Mouse (Mus musculus): ENCODE measurements around the gene Pnmal2. TPM values are rescaled to one million over a fixed set of nuclear protein-coding genes. Genes with fewer than 3 reads are reported as not detected.

The Pnmal2 gene
- total and polyA plus RNA-seq, 3 experiments = 0.07 TPM; not detected in 2

DNA sequence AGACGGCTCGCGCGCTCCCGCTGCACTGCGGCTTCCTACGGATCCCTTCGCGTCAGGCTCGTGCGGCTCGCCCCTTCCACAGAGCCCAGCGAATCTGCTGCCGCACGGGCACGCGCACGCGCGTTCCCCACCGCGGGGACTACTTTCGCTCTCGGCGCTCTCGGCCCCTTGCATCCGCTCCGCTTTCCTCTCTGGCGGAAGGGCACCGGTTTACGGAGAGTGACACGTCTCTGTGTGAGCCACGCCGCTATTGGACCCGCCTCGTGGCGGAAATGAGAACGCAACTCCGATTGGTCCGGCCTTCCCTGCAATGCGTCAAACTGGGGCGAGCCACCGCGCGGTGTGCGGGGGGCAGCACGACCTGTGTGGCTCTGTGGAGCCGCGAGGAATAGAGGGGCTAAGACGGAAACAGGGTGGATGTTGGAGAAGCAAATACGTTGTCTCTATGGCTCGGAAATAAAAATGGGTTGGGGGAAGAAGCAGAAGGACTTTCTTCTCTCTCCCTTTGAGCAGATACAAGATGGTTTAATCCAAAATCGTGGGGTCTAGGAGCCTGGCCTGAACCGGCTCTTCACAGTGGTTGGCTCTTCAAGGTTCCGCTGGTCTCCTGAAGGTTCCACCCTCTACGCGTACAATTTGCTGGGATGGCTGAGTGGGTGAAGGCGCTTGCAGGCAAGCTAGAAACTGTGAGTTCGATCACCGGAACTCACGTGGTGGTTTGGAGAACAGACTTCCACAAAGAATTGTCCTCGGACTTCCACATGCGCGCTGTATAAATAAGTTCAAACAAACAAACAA, 20.2 kb upstream of the Pnmal2 start, which contains the start of gene Calm3 (continued):
- TF ChIP-seq CHD1 (IDR thresholded peaks at IDR 0.05; ENCODE audit: low read depth, low read length) = peak; percentile 100
- TF ChIP-seq GATA1 (IDR thresholded peaks at IDR 0.05; ENCODE audit: low read depth, low read length) = no peak
- peak; percentile 88 for TF ChIP-seq TBP (IDR thresholded peaks at IDR 0.05; ENCODE audit: low read depth, low read length)
- peak; percentile 83 for TF ChIP-seq HCFC1 (IDR thresholded peaks at IDR 0.05; ENCODE audit: low read depth, low read length)
- peak in 1 of 2 experiments; percentile 91; a peak in 2 of 4 replicates for TF ChIP-seq POLR2A (IDR thresholded peaks at IDR 0.05; ENCODE audit: control insufficient read depth in 1 of 2, insufficient read depth in 1 of 2, low read depth in 1 of 2, low read length in 2 of 2, poor library complexity in 1 of 2)

- Histone ChIP-seq H3K4me1 (ENCODE audit: control insufficient read depth in 1 of 2, insufficient read depth in 2 of 2, low read length in 2 of 2) (peaks cover 0 to 3% of the 10 kb centered on the region in 2 experiments; a peak in 2 of 4 replicates), H3K79me2 (ENCODE audit: control insufficient read depth, insufficient read depth, low read length, poor library complexity) (peaks cover 4% of the 10 kb centered on the region), H3K27ac (ENCODE audit: control insufficient read depth, low read depth, low read length) (no peak overlapping the region), H3K9me3 (replicated peaks; ENCODE audit: insufficient read depth, low read length) (no peaks in the 10 kb centered on the region), H3K36me3 (ENCODE audit: control insufficient read depth in 1 of 2, insufficient read depth in 2 of 2, low read length in 2 of 2) (peaks cover 0 to 2% of the 10 kb centered on the region in 2 experiments; a peak in 1 of 4 replicates), H3K27me3 (ENCODE audit: control insufficient read depth in 1 of 2, insufficient read depth in 2 of 2, low read length in 2 of 2) (no peaks in the 10 kb centered on the region), H3K4me3 (ENCODE audit: control insufficient read depth in 1 of 2, insufficient read depth in 1 of 2, low read depth in 2 of 2, low read length in 2 of 2) (no peak overlapping the region), H3K9ac (ENCODE audit: control insufficient read depth, low read depth, low read length, poor library complexity, severe bottlenecking) (no peak overlapping the region)
- peak; percentile 65 for DNase-seq (ENCODE audit: low read depth, low spot score)
- TF ChIP-seq SMC3 (IDR thresholded peaks at IDR 0.05; ENCODE audit: low read depth, low read length) (peak; percentile 15; the same call in 1 of the 2 replicates), CTCF (IDR thresholded peaks at IDR 0.05 in 2 of 3, conservative IDR thresholded peaks at IDR 0.05 in 1 of 3; ENCODE audit: control insufficient read depth in 1 of 3, insufficient read depth in 1 of 3, low read depth in 2 of 3, low read length in 3 of 3, poor library complexity in 1 of 3, severe bottlenecking in 1 of 3) (peak in 2 of 3 experiments; percentile 28; a peak in 4 of 6 replicates), CHD1 (IDR thresholded peaks at IDR 0.05; ENCODE audit: low read depth, low read length) (no peak)
Measured at GRCm38 (mm10) chr7:16928341-16928740, 16.1 kb upstream of the Pnmal2 start.

DNA sequence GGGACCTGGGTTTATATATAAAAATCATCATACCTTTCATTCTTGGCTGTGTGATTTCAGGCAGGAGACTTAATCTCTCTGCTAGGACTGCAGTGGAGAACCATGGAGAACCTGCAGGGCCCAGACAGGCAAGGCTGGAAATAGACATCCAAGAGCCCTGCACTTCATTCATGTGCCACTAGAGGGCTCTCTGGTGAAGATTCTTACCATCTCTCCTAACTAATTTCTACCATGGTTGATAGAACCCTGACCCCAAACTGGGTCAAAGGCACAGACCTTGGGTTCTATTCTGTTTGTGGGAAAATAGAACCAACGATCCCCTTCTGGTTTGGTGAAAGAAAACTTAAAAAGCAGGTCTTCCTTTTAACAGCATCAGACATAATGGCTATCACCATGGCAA, 13.6 kb upstream of the Pnmal2 start:
- DNase-seq (ENCODE audit: low read depth, low spot score) = peak; percentile 79
- no peaks in the 10 kb centered on the region for H3K9me3 ChIP-seq (replicated peaks; ENCODE audit: insufficient read depth, low read length)

More for the DNA sequence above, 13.6 kb upstream of the Pnmal2 start:
- H3K4me3 ChIP-seq (ENCODE audit: control insufficient read depth in 1 of 2, insufficient read depth in 1 of 2, low read depth in 2 of 2, low read length in 2 of 2) = no peak overlapping the region
- H3K27me3 ChIP-seq (ENCODE audit: control insufficient read depth in 1 of 2, insufficient read depth in 2 of 2, low read length in 2 of 2) = no peaks in the 10 kb centered on the region
- no peak overlapping the region for H3K27ac ChIP-seq (ENCODE audit: control insufficient read depth, low read depth, low read length)
- no peaks in the 10 kb centered on the region; a peak in 1 of 4 replicates for H3K4me1 ChIP-seq (ENCODE audit: control insufficient read depth in 1 of 2, insufficient read depth in 2 of 2, low read length in 2 of 2)
- H3K9ac ChIP-seq (ENCODE audit: control insufficient read depth, low read depth, low read length, poor library complexity, severe bottlenecking) = no peak overlapping the region
- no peaks in the 10 kb centered on the region for H3K36me3 ChIP-seq (ENCODE audit: control insufficient read depth in 1 of 2, insufficient read depth in 2 of 2, low read length in 2 of 2)
- TF ChIP-seq ELF1 (IDR thresholded peaks at IDR 0.05; ENCODE audit: low read depth, low read length) = no peak
- TF ChIP-seq CTCF (IDR thresholded peaks at IDR 0.05 in 2 of 3, conservative IDR thresholded peaks at IDR 0.05 in 1 of 3; ENCODE audit: control insufficient read depth in 1 of 3, insufficient read depth in 1 of 3, low read depth in 2 of 3, low read length in 3 of 3, poor library complexity in 1 of 3, severe bottlenecking in 1 of 3) = peak; percentile 56 to 88 (median 76)
- no peak for TF ChIP-seq KAT2A (conservative IDR thresholded peaks at IDR 0.05; ENCODE audit: low read depth, low read length)
- no peak for TF ChIP-seq USF1 (IDR thresholded peaks at IDR 0.05; ENCODE audit: low read depth, low read length)
- TF ChIP-seq TBP (IDR thresholded peaks at IDR 0.05; ENCODE audit: low read depth, low read length) = no peak
- no peak for TF ChIP-seq POLR2A (IDR thresholded peaks at IDR 0.05; ENCODE audit: control insufficient read depth in 1 of 2, insufficient read depth in 1 of 2, low read depth in 1 of 2, low read length in 2 of 2, poor library complexity in 1 of 2)
- TF ChIP-seq GATA1 (IDR thresholded peaks at IDR 0.05; ENCODE audit: low read depth, low read length) = no peak
- peak; percentile 56 for TF ChIP-seq SMC3 (IDR thresholded peaks at IDR 0.05; ENCODE audit: low read depth, low read length)
- no peak for TF ChIP-seq BHLHE40 (IDR thresholded peaks at IDR 0.05; ENCODE audit: borderline replicate concordance, low read depth, low read length)
- no peak for TF ChIP-seq HCFC1 (IDR thresholded peaks at IDR 0.05; ENCODE audit: low read depth, low read length)
- no peak for TF ChIP-seq MAX (IDR thresholded peaks at IDR 0.05; ENCODE audit: low read length)
- peak; percentile 26 for TF ChIP-seq RAD21 (IDR thresholded peaks at IDR 0.05; ENCODE audit: low read depth, low read length)
- H3K79me2 ChIP-seq (ENCODE audit: control insufficient read depth, insufficient read depth, low read length, poor library complexity) = no peaks in the 10 kb centered on the region
